Mouse (Mus musculus) mouse embryonic stem cell (cell line): ENCODE measurements around the gene Med26.

Experiments used
- in situ Hi-C, 2 experiments: fragments of 300-500 bp; cut with MboI; formaldehyde crosslinking; loops; 1 replicate in 1 of 2; 3 replicates in 1 of 2; pipeline ENCODE4 v1.14.3; 2019 to 2020; ENCODE audit warnings: low sequenced_read_pairs in 2 of 2, low pct_unique_long_range_greater_than_20kb in 1 of 2, mixed read lengths in 1 of 2; ENCODE audit not compliant: unreplicated experiment in 1 of 2

Gene Med26

DNA sequence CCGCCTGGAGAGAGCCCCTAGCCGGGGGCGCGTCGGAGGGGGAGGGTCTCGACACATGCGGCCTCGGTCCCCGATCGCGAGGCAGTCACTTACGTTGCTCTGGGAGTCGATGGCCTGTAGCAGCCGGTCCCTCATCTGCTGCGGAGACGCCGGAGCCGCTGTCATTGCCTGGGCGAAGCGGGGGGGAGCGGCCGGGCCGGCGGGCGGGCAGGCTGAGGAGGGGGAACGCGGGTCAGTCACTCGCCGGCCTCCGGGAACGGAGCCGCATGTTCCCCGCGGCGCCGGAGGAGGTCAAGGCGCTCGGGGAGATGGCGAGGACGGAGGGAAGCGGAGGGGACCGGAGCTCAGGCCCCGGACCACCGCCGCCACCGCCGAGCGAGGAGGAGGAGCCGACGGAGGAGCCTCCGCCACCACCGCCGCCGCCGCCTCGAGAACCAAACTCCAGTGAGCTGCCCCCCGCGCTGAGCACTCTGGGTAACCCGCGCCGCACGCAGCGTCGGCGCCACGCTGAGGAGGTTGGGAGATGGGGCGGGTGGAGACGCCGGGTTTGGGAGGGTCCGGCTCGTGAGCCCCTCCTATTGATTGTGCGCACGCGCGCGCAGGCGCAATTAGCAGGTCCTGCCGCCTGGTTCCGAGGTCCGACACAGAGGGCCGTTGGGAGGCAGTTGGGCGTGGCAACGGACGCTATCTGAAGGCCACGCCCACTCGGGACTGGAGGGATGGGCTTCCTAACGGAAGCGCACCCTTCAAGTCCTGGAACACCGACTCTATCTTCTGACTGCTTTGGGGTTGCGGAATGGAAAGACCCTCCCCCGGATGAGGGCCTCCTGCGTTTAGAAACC, at the start of gene Med26:
Med26 (minus strand) TSS at position 469 of the 842 bp plus-strand sequence.
- in situ Hi-C loops: no loop called here

DNA sequence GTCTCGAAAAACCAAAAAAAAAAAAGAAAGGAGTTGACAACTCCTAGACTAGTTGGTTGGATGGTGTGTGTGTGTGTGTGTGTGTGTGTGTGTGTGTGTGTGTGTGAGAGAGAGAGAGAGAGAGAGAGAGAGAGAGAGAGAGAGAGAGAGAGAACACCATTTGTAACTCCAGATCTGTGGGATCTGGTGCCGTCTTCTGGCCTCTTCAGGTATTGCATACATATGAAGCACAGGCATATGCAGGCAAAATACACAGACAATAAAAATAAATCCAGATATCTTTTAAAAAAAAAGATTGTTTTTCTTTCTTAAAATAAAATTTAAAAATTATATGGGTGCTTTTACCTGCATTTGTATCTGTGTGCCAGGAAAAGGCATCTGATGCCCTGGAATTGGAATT, 42.1 kb upstream of the Med26 start:
- in situ Hi-C loops: no loop called here

DNA sequence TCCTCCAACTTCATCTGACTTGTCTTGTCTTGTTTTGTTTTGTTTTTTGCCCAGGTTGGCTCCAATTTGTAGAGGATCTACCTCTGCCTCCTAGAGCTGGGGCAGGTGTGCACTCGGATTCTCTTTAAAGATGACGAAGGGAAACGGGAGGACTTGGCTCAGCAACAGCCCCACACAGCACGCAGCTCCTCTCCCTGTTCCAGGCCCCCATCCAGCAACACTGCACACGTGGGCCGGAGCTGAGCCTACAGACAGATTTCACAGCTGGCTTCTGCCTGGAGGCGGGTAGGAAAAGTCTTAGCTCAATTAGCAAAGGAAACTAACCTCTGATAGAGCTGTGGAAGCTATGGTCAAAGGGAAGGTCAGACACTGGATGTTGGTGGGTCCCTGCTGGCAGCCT, 41.2 kb upstream of the Med26 start:
- in situ Hi-C loops: no loop called here

DNA sequence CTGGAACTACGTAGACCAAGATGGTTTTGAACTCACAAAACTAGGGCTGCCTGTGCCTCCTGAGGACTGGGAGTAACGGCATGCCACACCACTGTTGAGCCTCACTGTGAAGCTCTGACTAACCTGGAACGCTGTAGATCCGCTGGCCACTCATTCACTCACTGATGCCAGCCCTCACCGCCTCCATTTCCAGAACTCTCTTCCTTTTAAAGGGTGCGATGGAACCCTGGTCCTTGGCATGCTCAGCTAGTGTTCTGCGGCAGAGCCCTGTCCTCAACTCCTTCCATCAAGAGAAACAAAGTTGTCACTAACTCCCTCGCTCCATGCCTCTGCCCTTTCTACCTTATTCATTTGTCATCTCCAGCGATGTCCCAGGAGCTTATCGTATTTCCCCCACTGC, 40.8 kb upstream of the Med26 start:
- in situ Hi-C loops: no loop called here

DNA sequence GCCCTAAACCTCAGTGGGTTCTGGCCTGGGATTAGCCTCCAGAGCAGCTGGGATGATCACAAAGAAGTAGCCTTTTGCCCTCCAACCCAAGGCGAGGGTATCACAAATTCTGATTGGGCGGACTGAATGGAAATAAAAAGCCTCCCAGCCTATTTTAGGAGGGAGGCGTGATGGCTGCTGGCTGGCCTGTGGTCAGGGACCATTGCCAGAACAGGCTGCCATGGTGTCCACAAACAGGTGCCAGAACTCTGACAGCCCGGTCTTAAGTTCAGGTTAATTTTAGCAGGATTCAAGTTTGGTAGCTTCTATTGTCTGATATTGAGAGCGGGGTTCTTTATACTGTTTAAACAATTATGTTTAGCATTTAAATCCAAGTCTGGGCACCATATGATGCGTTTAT, 39.7 kb upstream of the Med26 start:
- in situ Hi-C loops: no loop called here

DNA sequence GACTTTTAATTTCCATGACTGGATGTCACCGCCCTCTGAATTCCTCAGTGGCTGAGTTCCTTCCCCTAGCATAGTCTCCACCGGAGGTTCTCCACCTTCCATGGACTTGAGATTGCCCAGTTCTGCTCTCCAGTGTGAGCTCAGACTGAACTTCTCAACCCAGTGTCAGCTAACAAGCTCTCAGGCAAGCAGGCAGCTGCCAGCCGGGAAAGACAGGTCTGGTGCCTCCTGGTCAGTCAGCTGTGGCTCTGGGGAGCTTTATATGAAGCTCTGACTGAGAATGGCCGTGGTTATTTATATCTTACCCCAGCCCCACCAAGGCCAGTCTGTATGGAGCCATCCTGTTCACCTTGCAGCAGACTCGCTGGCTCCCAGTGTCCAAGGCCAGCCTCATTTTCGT, 36.3 kb upstream of the Med26 start:
- in situ Hi-C loops: no loop called here

DNA sequence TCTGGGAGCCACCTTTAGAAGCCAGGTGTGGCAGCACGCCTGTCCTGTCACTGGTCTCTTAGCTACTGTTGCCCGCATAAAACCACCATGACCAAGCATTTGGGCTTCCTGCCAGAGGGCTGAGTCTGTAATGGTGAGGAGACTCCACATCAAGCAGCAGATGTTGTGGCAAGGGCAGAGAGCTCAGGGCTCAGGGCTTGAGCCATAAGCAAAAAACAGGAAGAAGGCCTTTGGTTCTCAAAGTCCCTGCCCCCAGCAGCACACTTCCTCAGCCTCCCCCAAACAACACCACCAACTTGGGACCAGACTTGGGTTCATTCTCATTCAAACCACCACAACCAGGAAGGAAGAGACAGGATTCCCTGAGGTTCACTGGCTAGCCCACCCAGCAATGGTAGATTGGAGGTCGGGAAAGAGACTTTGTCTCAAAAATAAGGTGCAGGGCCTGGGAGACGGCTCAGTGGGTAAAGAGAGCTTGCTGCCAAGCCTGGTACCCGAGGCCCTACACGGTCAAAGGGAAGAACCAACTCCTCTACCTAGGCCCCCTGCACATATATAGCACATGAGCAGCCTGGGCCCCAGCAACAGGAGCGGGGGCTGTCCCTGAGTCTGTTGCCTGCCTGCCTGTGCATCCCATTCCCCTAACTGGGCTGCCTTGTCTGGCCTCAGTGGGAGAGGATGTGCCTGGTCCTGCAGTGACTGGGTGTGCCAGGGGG, 35.1 kb upstream of the Med26 start:
- in situ Hi-C loops: no loop called here

DNA sequence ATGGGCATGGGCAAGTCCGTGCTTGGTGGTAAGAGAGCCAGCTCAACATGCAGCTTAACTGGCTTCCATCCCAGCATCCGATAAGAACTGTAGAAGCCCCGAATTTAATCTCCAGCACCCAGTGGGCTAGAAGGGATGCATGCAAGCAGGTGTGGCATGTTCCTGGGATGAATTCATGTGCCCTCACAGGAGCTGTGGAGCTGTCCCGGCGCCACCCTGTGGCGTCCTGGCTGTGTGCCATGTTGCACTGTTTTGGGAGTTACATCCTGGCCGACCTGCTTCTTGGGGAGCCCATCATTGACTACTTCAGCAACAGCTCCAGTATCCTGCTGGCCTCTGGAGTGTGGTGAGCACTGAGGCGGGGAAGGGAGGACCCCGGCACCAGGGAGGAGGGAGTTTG, 31.3 kb upstream of the Med26 start:
- in situ Hi-C loops: no loop called here

DNA sequence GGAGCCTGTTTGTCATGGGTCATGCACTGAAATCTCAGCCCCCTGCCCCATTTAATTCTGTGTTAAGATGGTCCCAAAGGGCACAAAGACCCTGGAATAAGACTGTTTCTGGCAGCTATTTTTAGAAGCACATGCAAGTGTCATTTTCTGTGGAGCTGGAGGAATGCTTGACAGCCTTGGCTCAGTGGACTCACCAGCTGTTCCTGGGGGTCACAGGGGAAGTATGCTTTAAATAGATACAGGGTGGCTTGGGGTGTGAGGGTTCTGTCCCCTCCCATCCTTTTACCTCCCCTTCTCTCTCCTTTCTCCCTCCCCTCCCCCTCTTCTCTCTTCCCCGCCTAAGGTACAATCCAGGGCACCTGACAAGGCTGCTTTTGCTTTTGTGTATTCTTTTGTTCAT, 29.9 kb upstream of the Med26 start:
- in situ Hi-C loops: no loop called here

DNA sequence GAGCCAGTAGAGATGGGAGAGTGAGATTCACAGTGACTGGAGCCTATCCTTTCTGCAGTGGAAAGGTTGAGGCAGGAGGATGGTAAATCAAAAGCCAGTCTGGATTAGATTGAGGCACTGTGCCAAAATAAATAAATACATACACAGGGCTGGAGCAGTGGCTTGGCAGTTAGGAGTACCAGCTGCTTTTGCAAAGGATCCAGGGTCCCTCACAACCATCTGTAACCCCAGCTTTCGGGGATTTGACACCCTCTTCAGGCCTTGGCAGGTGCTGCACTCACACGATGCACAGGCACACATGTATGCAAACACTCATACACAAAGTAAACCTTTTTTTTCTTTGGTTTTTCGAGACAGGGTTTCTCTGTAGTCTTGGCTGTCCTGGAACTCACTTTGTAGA, 29.2 kb upstream of the Med26 start:
- in situ Hi-C loops: no loop called here

DNA sequence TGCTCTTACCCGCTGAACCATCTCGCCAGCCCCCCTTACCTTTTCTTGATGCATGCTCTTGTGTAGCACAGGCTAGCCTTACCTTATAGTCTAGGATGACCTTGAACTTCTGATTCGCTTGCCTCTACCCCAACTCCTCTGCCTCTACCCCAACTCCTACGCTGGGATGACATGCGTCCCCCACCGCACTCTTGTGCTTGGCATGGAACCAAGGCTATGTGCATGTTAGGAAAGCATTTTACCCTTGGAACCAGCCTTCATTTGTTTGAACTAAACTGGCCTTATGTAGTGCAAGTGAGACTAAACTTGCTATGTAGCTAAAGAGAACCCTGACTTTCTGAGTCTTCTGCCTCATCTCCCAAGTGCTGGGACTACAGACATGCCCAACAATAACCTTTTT, 27.8 kb upstream of the Med26 start:
- in situ Hi-C loops: no loop called here

DNA sequence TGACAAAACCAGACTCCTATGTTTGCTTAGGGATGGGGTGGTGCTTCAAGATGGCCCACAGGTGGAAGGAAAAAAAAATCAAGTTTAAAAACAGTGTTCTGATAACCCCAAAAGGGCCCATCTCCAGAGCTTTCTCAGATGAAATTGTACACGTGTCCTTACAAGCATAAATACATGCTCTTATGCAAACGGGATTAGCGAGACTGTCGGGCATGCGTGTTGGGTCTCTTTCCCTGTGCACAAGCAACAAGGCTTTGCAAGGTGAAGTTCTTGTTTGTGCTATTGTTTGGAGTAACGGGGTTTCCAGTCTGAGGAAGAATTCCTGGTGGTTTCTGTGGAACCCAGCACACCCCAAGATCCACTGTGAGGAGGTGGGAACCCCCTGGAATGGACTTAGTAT, 25.4 kb upstream of the Med26 start:
- in situ Hi-C loops: no loop called here

DNA sequence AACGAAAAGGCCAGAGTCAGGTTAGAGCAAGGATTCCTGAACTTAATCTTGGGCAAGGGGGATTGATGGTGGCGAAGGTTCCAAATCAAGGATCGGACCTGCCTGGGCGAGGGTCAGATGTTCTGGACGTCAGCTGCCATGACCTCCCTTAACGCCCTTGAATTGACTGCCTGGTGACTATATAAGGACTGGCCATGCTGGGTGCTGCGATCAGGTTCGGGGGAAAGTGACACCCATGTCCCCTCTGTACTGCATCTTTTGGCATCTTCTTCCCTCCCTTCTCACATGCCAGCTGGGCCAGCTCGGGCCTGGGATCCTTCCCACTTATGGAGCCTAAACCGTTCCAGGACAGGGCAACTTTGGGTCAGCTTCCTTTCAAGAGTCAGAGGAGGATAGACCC, 24.4 kb upstream of the Med26 start:
- in situ Hi-C loops: no loop called here

DNA sequence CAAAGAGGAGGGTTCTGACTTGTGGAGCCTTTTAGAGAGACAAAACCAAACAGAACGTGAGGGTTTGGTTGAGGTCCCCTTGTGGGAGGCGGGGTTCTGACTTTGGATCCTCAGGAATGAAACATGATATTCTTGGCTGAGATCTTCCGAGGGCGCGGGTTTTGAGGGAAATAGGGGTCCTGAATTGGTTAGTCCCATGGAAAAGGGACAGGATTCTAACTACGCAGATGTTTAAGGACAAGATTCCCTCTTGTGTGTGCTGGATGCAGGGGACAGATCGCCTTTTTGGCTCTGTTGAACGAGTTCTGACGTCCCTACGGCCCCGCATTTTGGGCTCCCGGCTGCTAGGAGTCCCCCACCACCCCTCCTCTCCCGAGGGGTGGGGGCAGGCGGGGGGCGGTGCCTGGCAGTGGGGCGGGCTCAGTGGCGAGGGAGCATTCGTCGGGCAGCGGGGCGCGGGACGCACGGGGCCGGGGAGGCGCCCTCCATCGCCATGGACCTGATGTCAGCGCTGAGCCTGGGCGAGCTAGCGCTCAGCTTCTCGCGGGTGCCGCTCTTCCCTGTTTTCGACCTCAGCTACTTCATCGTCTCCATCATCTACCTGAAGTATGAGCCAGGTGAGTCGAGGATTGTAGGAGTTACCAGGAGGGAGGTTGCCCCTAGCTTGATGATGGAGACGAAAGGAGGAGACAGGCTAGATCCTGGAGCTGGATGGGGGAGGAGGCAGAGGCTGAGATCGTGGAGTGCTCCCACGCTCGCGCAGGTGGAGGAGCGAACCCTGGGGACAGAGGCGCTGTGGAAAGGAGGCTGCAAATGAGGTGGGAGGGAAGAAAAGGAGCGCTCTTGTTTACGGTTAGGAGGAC, 23.8 kb upstream of the Med26 start, which contains the start of gene Tmem38a:
Tmem38a (plus strand) TSS at position 445 of the 863 bp plus-strand sequence.
- in situ Hi-C loops: no loop called here

DNA sequence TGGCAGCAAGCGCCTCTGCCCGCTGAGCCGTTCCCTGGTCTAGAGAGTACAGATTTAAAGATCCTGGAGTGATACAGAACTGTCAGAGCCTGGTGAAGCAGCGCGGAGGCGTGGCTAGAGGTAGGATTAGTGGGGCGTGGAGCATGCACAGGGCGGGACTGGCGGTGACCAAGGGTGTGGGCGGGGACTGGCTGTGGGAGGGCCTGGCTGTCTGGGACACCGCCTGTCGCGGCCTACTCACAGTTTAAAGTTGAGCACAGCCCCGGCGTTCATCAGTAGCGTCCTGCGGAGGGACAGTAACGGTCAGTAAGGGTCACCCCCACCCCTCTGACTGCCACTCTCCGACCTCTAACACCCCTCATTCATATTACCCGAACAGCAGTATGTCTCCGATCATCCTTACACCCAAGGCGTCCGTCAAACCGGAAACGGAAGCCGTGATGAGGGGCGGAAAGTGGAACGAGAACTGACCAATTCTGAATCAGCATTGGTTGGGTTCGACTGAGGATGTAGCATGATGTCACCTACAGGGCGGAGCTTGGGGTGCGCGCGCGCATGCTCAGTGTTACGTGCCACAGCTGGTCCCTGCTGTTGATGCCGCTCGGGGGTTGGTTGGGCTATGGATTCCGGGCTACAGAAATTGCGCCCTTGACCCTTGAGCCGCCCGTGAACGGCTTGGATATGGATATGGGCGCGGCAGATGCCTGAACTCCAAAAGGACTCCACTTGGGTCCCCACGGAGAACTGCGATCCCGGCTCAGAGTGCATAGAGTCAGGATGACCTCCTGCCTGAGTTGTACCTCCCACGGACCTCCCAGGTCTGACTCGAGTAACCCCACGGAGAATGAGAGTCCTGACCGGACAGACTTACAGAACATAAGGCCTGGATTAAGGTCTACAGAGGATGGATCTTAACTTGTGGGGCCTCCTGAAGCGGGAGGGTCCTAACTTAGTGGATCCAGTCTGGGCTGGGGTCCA, 22.9 kb upstream of the Med26 start, which contains the start of gene Smim7:
Smim7 (minus strand) TSS at position 456 of the 978 bp plus-strand sequence.
- in situ Hi-C loops: no loop called here

DNA sequence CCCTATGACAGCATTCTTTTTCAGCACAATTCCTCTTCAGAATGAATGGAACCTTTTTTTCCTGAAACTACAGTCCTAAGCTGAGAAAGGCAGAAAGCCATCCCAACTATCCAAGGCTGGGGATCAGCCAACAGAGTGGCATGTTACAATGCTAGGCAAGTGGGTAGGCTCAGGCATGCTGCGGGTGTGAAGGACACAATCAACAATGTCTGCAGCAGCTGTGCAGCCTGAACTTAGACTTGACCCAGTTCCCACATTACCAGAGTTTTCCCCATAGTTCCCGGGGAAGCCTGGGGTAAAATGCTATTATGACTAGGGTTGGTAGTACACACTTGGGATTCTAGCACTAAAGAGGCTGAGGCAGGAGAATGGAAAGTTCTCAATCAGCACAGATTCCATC, 17.9 kb upstream of the Med26 start:
- in situ Hi-C loops: no loop called here

DNA sequence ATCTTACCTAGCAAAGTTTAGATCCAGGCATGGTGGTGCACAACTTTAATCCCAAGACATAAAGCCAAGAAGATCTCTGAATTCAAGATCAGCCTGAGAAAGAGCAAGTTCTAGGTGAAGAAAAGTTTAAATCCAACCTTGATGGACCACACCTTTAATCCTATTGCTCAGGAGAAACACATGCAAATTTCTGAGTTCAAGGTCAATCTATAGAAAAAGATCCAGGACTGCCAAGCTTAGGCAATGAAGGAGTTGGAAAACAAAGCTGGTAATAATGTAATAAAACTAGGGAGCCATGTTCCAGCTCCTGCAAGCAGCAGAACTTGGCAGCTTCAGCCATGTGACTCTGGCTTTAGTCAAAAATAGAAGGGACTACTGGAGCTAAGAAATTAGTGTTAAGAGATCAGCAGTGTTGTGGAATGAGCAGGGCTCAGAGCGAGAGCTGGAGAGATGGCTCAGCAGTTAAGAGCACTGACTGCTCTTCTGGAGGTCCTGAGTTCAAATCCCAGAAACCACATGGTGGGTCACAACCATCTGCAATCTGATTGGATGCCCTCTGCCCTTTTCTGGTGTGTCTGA, 13.1 kb upstream of the Med26 start:
- in situ Hi-C loops: no loop called here

DNA sequence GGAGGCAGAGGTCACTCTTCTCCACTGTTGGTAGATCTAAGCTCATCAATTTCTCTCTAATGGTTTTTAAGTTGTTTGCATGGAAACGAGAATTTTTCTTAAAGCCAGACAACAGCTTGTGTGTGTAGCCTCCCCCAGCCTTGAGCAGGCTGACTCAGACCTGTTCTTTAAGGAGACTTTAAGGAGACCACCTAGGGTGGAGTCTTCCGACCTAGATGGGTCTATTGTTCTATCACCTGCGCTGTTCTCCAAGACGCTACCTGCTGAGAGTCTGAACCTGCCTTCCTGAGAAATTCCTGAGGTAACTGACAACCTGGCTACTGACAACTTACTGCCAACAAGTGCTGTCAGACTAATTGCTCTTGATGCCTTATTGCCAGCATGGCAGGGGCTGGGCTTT, 7.7 kb upstream of the Med26 start:
- in situ Hi-C loops: no loop called here
